Mouse (Mus musculus) ES-E14 (cell line): Measurements from ENCODE around the gene Rreb1.

ENCODE experiments used
- CHD2 ChIP-seq: IDR thresholded peaks from 2 replicates; pipeline ENCODE4 v1.6.1; 2014; ENCODE audit warnings: mild to moderate bottlenecking, low read depth, low read length, inconsistent platforms
- HCFC1 ChIP-seq: IDR thresholded peaks from 2 replicates; pipeline ENCODE4 v1.6.1; 2012; ENCODE audit warnings: low read length, inconsistent platforms, borderline replicate concordance; ENCODE audit not compliant: insufficient read depth
- MAFK ChIP-seq: IDR thresholded peaks from 2 replicates; pipeline ENCODE4 v1.6.1; 2014; ENCODE audit warnings: mild to moderate bottlenecking, low read depth, low read length, inconsistent platforms; ENCODE audit not compliant: insufficient read depth

- TF ChIP-seq MAFK = no peak
- TF ChIP-seq HCFC1 = no peak
- no peak for TF ChIP-seq CHD2
Measured at GRCm38 (mm10) chr13:37845156-37845555, 67.0 kb downstream of the Rreb1 start.
